Mouse (Mus musculus) stomach, postnatal 0 days (tissue): Measurements from ENCODE around the gene Cebpb. TPM values are rescaled to one million over a fixed set of nuclear protein-coding genes. Genes with fewer than 3 reads are reported as not detected.

Source experiments
- ATAC-seq: fragments of 200-750 bp; cut with Nextera tagmentation; 2 replicates; pipeline ENCODE4 v1.8.0; 2017; ENCODE audit not compliant: low FRiP score, low TSS enrichment
- DNase-seq: peaks from one replicate; pipeline ENCODE4 v3.0.0-alpha.2; 2016; ENCODE audit warnings: low spot score
- H3K27ac ChIP-seq: fragments of 300-500 bp; sonication (generic); replicated peaks from 2 replicates; pipeline ENCODE4 v1.5.1; 2014; ENCODE audit warnings: mild to moderate bottlenecking, control low read depth
- H3K27me3 ChIP-seq: fragments of 300-500 bp; sonication (generic); 2 replicates; pipeline ENCODE4 v1.6.1; 2014; ENCODE audit warnings: low read length; ENCODE audit not compliant: control insufficient read depth, insufficient read depth
- H3K36me3 ChIP-seq: fragments of 300-500 bp; sonication (generic); 2 replicates; pipeline ENCODE4 v1.6.1; 2014; ENCODE audit warnings: low read length, mixed read lengths; ENCODE audit not compliant: control insufficient read depth, insufficient read depth
- H3K4me1 ChIP-seq: fragments of 300-500 bp; sonication (generic); replicated peaks from 2 replicates; pipeline ENCODE4 v1.6.1; 2014; ENCODE audit warnings: antibody characterized with exemption; ENCODE audit not compliant: control insufficient read depth, insufficient read depth
- H3K4me2 ChIP-seq: fragments of 300-500 bp; sonication (generic); replicated peaks from 2 replicates; pipeline ENCODE4 v1.6.1; 2014; ENCODE audit warnings: low read depth, mild to moderate bottlenecking, control low read depth, moderate library complexity
- H3K4me3 ChIP-seq: fragments of 300-500 bp; sonication (generic); 2 replicates; pipeline ENCODE4 v1.5.1; 2014; ENCODE audit warnings: low read depth, low read length, control low read depth
- H3K9ac ChIP-seq: fragments of 300-500 bp; sonication (generic); 2 replicates; pipeline ENCODE4 v1.6.1; 2014; ENCODE audit warnings: mild to moderate bottlenecking, low read length, control low read depth, mixed read lengths
- H3K9me3 ChIP-seq: fragments of 300-500 bp; sonication (generic); 2 replicates; pipeline ENCODE4 v1.6.1; 2016; ENCODE audit warnings: low read length; ENCODE audit not compliant: control insufficient read depth
- CTCF ChIP-seq: IDR thresholded peaks from 2 replicates; pipeline ENCODE4 v1.5.1; 2016; ENCODE audit warnings: antibody characterized with exemption, low read depth, mild to moderate bottlenecking, moderate library complexity
- EP300 ChIP-seq: optimal IDR thresholded peaks from 2 replicates; pipeline ENCODE3; 2016; ENCODE audit warnings: antibody characterized with exemption
- WGBS: fragments of 180-500 bp; shearing (Covaris S2); extraction: QIAGEN DNeasy Blood & Tissue Kit; methylation state at CpG from one replicate; pipeline ENCODE4 v1.1.7; 2014; 5-methylcytosine and 5-hydroxymethylcytosine counted together
- polyA plus RNA-seq: library from polyadenylated mRNA; unstranded; fragments of >200 nt; fragmentation: Nextera tagmentation; extraction: Ambion mirVana; gene quantifications from 2 replicates; pipeline ENCODE4 v1.2.1, GENCODE M21; 2015

Cebpb gene
- polyA plus RNA-seq, 1 experiment from 2014 or later, result 55.0 TPM

DNA sequence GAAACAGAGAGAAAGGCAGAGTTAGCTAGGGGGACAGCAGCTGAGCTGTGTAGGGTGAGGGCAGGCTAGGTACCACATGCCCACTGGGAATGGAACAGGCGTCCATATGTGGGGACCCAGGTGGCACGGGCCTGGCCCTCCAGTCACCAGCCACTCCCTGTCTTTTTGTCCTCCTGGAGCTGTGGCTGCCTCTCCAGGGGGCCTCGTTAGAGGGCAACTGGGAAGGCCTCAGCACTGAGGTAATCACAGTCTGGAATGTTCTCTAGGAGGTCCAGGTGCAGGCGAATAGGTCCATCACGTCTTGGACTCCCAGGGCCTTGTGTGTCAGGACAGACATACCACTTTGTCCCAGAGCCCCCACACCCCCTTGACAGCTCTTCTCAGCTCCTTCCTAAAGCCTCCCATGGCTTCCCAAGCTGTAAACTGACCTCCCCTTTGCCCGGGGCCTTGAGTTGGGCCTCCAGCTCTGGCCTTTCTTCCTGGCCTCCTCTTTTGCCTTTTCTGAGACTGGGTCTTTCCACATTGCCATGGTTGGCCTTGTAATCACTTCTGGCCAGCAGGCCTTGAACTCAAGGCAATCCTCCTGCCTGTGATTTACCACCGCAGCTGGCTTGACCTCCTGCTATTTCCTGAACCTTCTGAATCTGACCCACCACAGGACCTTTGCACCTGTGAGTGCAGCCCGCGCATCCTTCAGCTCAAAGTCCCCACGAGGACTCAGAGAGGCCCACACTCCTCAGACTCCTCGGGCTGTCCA, 17.6 kb downstream of the Cebpb start:
- H3K4me3 ChIP-seq, result no peak overlapping the region
- peak overlapping the region; percentile 35; the same call in 1 of the 2 replicates for H3K9ac ChIP-seq
- H3K27me3 ChIP-seq, result no peaks in the 10 kb centered on the region
- no peaks in the 10 kb centered on the region; the same call in 1 of the 2 replicates for H3K4me1 ChIP-seq
- no peaks in the 10 kb centered on the region for H3K36me3 ChIP-seq
- H3K9me3 ChIP-seq, result no peaks in the 10 kb centered on the region
- no peak overlapping the region for H3K4me2 ChIP-seq
- 59% methylated on average over 11 of the region's 11 CpGs for WGBS
- DNase-seq (peak; percentile 64), ATAC-seq (peak; percentile 40)
- no peak overlapping the region for H3K27ac ChIP-seq
- no peak for TF ChIP-seq EP300
- TF ChIP-seq CTCF, result no peak

DNA sequence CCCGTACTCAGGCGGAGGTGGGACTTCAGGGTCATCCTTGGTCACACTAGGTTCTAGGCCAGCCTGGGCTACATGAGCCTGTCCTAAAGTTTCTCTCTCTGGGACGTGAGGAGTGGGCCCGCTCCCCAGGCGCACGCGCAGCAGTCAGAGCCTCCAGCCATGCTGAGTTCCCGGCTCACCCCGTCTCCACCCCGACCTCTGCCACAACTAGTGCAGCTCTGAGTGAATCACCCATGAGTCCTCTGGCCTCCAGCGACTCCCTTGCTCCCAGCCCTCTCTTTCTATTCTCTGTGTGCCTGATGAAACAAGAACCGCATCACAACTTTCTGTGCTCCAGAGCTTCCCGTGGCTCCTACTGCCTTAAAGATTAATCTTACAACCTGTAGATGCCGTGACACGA, 19.7 kb downstream of the Cebpb start:
- Histone ChIP-seq H3K36me3 (no peaks in the 10 kb centered on the region), H3K4me1 (peaks cover 2% of the 10 kb centered on the region; the same call in 1 of the 2 replicates), H3K9ac (no peak overlapping the region), H3K4me3 (no peak overlapping the region), H3K27ac (peak overlapping the region; percentile 53), H3K27me3 (no peaks in the 10 kb centered on the region), H3K4me2 (no peak overlapping the region), H3K9me3 (no peaks in the 10 kb centered on the region)
- ATAC-seq (peak; percentile 62; the same call in 1 of the 2 replicates), DNase-seq (no peak)
- no peak for TF ChIP-seq CTCF
- TF ChIP-seq EP300, result no peak
- WGBS, result 51% methylated on average over 15 of the region's 15 CpGs

DNA sequence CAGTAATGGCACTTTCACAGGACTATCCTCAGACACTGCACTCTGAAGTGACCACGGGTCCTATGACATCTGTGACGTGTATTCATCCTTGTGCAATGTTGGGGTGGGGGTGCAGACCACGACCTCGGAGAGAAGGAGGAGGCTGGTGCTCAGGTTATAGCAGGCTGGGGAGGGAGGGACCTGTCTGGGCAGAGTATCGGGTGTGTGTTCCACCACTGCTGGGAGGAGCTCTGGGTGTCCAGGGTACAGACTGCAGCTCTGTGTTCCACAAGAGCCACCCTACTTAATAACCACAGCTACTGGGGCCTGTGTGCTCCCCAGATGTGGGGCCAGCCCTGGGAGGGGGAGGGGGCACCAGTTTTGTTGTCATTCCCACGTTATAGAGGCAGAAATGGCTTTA, 21.3 kb downstream of the Cebpb start:
- Histone ChIP-seq H3K27ac (no peak overlapping the region), H3K9ac (no peak overlapping the region), H3K4me3 (no peak overlapping the region), H3K36me3 (no peaks in the 10 kb centered on the region), H3K9me3 (no peaks in the 10 kb centered on the region), H3K4me1 (peaks cover 2% of the 10 kb centered on the region; the same call in 1 of the 2 replicates), H3K27me3 (no peaks in the 10 kb centered on the region), H3K4me2 (no peak overlapping the region)
- no peak for TF ChIP-seq CTCF
- DNase-seq (no peak), ATAC-seq (no peak)
- 49% methylated on average over 6 of the region's 6 CpGs for WGBS

DNA sequence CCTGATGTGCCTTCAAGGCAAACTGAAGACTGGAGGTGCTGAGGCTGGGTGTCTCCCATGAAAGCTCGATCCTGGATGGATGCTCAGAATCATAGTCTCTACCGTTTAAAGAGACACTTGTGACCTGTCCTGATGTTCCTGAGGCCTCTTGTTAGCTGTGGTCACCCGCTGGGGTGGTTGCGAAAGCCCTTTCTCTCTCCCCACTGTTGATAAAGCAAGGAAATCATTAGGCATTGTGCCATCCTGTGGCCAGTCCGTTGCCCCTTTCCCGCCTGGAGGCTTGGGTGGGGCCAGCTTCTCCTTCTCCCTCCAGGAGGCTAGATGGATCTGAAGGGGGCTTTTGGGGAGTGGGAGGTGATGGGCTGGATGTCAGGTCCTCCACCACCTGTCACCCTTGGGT, 21.9 kb downstream of the Cebpb start:
- Histone ChIP-seq H3K9ac (no peak overlapping the region), H3K27ac (no peak overlapping the region), H3K4me1 (peaks cover 2% of the 10 kb centered on the region; the same call in 1 of the 2 replicates), H3K4me3 (no peak overlapping the region), H3K4me2 (no peak overlapping the region), H3K36me3 (no peaks in the 10 kb centered on the region), H3K9me3 (no peaks in the 10 kb centered on the region), H3K27me3 (no peaks in the 10 kb centered on the region)
- DNase-seq (no peak), ATAC-seq (no peak)
- 61% methylated on average over 6 of the region's 6 CpGs for WGBS
- TF ChIP-seq CTCF (no peak), EP300 (no peak)

DNA sequence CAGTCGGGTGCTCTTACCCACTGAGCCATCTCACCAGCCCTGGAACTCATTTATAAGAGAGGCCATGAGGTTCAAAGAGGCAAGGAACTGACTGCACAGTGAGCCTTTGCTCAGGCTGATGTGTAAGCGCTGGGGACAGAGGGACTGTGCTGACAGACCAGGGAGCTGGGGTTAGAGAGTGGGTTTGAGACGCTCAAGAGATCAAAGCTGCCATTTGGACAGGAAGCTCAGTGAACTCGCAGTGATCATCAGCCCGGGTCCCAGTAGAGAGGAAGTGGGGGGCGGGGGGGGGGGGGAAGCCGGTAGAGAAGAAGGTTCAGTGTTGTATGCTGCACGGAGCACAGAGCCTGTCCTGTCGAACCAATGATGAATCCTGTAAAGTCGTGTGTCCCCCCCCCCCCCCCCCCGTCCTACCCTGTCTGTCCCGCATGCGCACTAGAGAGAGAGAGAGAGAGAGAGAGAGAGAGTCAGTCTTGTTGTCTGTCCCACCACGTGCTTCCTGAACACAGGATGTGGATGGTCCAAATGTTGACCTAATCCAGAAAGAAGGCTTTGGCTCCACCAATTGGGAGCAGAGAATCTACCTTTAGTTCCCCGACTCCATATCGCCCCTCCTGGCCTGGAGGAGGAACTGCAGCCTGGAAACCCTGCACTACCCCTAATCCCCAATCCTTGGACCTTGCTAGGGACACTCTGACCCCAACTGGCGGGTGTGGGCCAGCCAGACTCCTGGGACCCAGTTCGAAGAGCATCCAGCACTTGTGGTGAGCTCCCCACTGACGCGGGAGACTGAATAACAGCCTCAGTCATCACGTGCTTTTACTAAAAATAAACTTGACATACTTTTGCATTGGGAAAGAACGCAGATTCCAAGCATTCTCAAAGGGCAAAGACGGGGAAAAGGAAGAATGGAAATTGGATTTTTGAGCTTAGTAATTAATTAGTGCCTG, 24.4 kb downstream of the Cebpb start:
- WGBS, result 55% methylated on average over 18 of the region's 23 CpGs
- Histone ChIP-seq H3K27ac (no peak overlapping the region; the same call in 1 of the 2 replicates), H3K4me2 (no peak overlapping the region), H3K9ac (no peak overlapping the region), H3K9me3 (no peaks in the 10 kb centered on the region), H3K27me3 (no peaks in the 10 kb centered on the region), H3K4me3 (no peak overlapping the region), H3K36me3 (no peaks in the 10 kb centered on the region), H3K4me1 (0 out of 2 replicates have a peak, but pooled peaks cover 2% of the 10 kb centered on the region)
- DNase-seq, result no peak
- ATAC-seq, result peak; percentile 45; the same call in 1 of the 2 replicates
- peak; percentile 75 for TF ChIP-seq CTCF
- no peak for TF ChIP-seq EP300
